Mouse (Mus musculus) Muller cell, postnatal 12 days (primary cell): Measurements from ENCODE around the gene Tead2.
"Not testable (repeated sequence)": the region's sequence is repeated elsewhere in the genome, so short reads cannot be mapped to it uniquely, and the experiment has no call there.

Experiments used
- DNase-seq: peaks from one replicate; pipeline ENCODE4 v3.0.0-alpha.2; 2015; ENCODE audit errors: inconsistent ontology term

The Tead2 gene

DNA sequence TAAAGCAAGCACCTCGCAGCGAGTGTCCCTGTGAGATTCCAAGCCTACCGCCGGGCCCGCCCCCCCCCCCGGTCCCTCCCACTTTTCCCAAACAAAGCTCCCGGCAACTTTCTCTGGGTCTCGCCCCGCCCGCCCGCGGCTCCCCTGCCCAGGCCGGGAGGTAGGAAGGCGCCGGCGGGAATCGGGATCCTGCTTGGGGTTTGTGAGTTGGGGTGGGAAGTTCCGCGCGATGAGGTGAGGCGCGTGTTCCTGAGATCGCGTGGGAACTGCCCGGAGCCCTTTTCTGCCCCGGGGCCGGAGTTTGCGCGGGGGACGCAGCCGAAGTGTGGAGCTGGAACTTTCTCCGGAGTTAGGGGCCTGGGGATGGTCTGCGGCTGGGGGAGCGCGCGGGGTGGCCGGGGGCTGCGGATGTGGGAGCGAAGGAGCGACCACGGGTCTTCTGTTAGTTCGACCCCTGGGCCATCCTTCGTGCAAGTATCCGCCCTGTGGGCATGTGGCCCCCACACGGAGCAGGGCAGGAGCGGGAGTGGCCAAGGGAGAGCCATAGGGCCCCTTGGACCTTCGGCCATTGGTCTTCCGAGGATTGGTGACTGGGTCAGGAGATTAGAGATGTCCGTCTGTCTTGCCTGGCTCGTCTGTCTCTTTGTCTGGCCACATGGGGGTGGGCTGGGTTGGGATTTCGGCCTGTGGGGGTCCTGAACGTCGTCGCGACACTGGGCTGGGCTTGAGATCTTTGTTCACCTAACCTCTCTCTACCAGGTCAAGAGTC lies at the start of gene Tead2:
Gene Tead2 (plus strand): TSS at position 81 of the 769 bp plus-strand sequence.
- DNase-seq: peak; percentile 87

DNA sequence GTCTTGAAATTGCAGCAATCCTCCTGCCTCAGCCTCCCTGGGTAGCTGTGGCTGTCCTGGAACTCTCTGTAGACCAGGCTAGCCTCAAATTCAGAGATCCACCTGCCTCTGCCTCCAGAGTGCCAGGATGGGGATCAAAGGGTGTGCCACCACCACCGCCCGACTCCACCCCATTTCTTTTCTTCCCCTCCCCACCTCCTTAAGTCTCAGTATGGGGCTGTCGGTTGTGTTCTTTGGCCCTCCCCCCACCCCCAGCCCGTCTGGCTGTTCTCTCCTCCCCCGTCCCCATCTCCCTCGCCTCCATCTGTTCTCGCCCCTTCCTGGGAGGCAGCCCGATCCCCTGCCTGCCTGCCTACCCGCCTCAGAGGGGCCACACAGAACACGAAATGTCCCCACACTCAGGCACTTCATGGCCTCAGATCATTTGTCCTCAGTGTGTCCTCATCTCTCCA lies 48.6 kb upstream of the Tead2 start:
- DNase-seq: no peak

DNA sequence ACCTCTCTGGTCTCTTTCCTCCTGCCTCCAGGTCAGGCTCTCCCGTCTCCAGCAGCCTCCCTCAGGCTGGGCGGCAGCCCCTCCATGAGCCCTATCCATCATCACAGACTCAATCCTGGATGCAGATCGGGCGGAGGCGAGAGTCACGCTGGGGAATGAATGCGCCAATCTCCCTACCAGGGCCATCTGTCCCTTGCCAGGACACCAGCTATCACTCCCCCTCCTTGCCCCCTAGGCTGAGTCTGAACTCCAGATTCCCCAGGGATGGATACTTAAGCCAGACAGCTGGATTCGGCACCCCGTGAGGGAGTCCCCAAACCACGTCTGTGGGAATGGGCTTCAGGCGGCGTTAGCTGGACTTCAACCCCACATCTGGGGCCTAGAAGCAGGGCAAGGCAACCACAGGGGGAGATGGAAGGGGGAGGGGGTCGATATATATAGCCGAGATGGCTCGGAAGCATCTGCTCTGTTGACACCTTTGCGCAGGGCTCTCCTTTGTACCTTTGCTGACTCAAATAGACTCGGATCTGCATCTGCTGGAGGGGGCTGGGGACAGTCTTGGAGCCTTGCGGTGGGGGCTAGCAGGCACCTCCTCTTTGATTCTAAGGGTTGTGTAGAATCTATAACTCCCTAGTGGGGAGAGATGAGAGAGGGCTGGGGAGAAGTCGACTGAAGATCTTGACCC lies 47.6 kb upstream of the Tead2 start:
- DNase-seq: no peak

DNA sequence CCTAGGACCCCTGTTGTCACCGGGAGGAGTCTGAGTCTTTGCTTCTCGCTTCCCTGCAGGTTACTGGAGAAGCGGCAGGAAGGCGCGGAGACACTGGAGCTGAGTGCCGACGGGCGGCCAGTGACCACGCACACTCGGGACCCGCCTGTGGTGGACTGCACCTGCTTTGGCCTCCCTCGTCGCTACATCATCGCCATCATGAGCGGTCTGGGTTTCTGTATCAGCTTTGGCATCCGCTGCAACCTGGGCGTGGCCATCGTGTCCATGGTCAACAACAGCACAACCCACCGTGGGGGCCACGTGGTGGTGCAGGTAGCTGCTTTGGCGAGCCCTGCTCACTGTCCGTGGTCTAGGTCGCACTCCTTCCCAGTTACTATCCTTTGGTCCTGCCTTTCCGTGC lies 46.9 kb upstream of the Tead2 start:
- DNase-seq: no peak

DNA sequence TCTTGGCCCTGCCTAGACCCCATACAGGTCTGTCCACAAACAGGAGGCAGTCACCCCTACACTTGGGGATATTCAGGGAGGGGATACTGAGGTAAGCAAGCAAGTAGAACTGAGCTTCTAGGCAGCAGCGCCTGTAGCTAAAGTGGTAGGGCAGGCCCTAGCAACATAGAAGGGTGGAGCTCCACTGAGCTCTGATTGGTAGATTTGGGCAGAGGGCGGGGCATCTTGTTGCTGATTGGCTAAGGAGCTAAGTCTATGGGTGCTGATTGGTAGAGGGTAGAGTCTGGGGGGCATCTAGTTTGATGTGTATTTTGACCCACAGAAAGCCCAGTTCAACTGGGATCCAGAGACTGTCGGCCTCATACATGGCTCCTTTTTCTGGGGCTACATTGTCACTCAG lies 46.1 kb upstream of the Tead2 start:
- no peak for DNase-seq

DNA sequence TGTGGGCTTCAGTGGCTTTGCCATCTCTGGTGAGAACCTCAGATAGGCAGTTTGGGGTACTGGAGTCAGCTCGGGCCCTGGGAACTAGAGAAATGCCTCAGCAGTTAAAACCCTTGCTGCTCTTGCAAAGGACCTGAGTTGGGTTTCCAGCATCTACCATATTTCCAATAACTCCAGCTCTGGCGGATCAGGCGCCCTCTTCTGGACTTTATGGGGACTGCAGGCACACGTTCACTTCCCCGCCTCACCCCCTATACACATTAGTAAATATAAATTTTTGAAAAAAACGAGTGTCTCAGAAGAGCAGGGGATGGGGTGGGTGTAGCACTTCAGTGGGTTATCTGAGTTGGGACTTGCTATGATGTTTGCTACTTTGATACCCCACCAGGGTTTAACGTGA lies 42.6 kb upstream of the Tead2 start:
- DNase-seq: no peak

DNA sequence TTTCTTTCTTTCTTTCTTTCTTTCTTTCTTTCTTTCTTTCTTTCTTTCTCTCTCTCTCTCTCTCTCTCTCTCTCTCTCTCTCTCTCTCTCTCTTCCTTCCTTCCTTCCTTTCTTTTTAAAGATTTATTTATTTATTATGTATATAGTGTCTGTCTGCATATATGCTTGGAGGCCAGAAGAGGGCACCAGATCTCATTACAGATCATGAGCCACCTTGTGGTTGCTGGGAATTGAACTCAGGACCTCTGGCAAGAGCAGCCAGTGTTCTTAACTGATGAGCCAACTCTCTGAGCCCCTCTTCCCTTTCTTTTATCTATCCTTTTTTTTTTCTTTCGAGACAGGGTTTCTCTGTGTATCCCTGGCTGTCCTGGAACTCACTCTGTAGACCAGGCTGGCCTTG lies 41.8 kb upstream of the Tead2 start:
- DNase-seq: not testable (repeated sequence)

DNA sequence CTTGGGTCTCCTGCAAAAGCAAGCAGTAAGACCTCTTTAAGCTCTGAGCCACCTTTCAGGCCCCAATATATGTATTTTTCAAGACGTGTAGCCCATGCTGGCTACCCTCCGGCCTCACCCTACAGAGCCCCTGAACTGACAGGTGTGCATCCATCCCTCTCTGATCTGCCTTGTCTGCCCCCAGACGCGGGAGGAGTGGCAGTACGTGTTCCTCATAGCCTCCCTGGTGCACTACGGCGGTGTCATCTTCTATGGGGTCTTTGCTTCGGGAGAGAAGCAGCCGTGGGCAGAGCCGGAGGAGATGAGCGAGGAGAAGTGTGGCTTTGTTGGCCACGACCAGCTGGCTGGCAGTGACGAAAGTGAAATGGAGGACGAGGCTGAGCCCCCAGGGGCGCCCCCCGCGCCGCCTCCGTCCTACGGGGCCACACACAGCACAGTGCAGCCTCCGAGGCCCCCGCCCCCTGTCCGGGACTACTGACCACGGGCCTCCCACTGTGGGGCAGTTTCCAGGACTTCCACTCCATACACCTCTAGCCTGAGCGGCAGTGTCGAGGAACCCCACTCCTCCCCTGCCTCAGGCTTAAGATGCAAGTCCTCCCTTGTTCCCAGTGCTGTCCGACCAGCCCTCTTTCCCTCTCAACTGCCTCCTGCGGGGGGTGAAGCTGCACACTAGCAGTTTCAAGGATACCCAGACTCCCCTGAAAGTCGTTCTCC lies 40.8 kb upstream of the Tead2 start:
- no peak for DNase-seq

DNA sequence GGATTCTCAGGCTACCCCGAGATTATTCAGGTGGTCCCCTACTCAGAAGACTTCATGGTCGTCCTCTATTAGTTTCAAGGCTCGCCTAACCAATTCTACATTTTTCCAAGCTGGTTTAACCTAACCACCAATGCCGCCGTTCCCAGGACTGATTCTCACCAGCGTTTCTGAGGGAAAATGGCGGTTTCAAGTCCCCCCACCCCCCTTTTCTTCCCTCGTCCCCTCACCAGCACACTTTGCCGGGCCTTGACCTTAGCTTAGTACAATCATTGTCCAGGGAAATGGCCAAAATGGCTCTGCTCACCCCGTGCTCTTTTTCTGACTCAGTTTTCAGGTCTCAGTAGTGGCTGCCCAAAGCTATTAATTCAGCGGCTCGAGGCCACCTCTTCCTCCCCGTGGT lies 40.2 kb upstream of the Tead2 start:
- no peak for DNase-seq

DNA sequence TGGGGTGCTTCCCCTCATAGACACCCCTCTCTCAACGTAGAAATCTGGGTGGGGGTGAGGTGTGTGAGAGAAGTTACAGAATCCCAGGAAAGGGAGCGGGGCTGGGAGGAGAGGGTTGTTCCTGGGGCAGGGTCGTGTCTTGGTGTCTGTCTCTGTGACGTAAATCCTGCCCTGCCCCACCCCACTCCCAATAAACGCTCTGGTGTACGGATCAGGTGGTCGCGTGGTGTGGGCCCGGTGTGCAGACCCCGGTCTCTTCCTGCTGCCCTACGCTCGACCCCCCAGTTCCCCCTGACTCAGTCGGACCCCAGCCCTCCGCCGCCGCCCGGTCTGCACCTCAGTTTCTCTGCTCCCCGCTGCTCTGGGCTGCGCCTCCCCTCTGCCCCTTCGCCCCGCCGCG lies 39.6 kb upstream of the Tead2 start:
- DNase-seq: no peak

DNA sequence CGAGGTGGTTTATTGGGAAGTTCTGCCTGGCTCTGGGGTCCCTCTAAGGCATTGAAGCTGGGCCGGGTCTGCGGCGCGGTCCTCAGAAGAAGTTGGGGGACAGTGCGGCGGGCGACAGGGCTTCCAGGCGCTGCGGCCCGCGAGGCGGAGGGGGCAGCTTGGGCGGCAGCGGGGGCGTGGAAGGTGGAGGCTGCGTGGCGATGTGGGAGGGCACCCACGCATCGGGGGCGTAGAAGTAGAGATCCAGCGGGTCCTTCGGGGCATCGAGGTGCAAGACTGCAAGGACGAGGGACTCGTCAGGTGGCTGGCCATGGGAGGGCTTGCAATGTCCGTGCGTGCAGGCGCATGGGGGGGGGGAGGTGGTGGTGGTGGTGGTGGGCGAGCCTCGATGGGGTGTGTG lies 39.2 kb upstream of the Tead2 start:
- DNase-seq: no peak

DNA sequence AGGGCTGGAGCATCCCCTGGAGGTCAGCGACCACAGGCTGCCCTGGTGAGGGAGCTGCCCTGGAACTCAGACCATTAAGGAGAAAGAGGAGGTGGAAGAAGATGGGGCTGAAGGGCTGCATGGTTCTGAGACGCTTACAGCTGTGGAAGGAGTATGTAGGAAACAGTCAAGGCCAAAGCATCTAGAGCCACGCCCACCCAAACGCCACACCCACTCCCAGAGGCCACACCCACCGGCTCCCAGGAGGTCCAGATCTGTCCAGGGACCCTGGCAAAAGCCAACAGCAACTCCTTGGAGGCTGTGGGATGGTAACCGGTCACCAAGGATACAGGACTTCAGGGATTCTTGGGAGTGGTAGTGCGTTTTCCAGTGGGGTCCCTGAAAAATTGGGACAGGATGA lies 37.0 kb upstream of the Tead2 start:
- no peak for DNase-seq

DNA sequence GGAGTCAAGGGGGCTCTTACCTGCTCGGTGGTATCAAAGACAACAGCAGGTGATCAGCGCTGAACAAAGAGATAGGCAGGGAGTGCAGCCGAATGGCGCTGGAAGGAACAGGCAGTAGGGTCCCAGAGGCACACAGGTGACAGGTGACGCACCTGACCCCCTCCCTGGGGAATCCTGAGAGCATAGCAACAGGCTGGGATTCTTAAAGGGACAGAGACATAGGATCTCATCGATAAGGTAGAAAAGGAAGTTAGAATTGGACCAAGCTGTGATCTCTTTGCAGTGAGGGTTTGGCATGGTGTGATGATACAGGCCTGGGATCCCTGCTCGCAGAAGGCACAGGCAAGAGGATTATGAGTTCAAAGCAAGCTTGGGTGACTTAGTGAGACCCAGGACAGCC lies 36.1 kb upstream of the Tead2 start, which contains the start of gene Gfy:
Gene Gfy (minus strand): TSS at position 101 of the 400 bp plus-strand sequence.
- no peak for DNase-seq

DNA sequence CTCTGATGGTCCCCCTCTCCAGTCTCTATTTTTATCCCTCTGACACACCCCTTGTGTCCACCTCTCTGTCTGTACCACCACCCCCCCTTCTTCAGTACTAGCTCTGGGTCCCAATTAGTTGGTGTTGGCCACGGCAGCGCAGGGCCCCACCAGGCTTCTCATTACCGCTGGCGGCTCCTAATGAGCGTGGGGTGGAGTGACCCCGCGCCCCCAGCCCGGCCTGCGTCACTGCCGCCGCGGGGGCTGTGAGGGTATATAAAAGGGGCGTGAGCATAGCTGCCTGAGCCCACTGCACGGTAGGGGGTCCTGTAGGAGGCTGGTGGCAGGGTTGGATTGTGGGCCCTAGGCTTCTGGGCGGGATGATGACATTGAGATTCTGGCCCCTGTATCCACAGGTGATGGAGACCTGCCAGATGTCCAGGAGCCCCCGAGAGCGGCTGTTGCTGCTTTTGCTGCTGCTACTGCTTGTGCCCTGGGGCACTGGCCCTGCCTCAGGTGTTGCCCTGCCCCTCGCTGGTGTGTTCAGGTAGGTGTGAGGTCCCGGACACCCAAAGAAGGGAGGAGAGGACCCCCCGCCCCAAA lies 34.6 kb upstream of the Tead2 start, which contains the start of gene Pth2:
Gene Pth2 (plus strand): TSS at position 100 of the 582 bp plus-strand sequence.
- DNase-seq: no peak

DNA sequence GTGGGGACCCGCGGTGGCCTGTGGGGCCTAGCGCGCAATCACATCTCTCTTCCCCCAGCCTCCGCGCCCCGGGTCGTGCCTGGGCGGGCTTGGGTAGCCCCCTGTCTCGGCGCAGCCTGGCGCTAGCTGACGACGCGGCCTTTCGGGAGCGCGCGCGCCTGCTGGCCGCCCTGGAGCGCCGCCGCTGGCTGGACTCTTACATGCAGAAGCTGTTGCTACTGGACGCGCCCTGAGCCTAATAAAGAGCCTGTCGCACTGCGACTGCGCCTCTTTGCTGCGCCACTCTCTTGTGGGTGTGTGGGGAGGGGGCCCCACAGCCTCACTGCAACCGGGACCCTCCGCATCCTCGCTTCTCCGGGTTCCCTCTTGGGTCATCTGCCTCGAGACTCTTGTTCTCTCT lies 34.0 kb upstream of the Tead2 start:
- no peak for DNase-seq

DNA sequence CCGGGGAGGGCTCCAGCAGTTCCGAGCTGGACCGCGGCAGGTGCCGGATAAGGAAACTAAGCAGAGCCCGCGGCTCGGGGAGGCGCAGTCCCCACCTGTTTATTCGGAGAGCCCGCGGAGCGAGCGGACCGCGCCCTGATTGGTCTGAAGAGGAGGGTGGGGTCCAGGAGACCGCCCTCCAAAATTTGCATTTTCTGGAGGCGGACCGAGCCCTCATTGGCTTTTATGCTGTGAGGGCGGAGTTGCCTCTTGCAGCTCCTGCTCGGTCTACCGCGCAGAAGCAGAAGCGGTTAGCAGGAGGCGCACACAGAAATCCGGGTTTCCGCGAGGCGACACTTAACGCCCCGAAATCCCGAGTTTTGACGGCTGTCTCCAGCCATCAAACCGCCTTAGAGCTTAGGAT lies 33.4 kb upstream of the Tead2 start:
- DNase-seq: peak; percentile 89

DNA sequence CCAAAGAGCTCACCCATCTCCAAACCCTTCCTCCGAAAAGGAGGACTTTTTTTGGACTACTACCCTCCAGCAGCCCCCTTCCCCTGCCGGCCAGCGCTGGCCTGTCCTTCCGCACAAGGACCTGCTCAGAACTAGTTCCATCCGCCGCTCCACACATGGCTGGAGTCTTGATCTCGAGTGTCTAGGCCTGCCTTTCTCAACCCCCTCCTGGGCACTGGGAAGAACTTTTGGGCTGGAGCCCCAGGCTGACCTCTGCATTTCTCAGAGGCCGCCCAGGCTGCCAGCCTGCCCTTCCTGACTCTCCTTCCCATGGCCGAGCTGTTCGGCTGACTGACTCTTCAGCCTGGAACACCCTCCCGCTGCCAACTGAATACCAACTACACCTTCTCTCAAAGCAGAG lies 32.9 kb upstream of the Tead2 start:
- peak; percentile 35 for DNase-seq

DNA sequence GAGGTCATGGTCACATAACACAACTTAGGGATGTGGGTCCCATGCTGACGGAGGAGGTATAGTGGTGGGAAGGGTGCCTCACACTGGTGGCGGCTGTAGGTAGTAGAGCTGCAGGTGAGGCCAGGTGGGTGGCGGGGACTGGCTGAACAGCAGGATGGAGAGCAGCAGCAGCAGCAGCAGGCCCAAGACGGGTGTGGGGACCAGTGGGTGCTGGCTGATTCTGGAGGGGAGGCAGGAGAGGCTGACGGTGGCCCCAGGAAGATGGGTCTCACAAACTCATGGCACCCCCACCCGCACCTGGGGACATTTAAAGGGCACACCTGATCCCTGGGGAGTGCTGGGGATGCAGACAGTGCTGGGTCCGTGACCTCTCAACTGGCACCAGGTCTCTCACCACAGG lies 31.9 kb upstream of the Tead2 start:
- DNase-seq: no peak

DNA sequence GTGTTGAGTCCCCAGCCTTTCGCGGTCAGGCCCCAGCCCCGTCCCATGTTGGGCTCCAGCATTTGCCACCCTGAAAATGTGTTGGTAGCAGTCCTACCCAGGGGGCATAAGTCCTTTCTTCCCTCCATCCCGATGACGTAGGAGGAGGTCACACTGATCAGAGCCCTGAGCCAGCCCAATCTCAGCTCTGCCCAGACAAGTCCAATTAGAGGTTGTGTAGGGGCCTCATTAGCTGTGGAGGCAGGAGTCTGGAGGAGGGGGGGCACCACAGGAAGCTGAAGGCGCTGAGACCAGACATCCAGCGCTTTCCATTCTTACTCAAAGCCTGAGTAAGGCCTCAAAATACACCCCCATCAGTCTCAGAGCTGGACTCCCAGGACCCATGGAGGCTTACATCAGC lies 29.6 kb upstream of the Tead2 start:
- DNase-seq: peak; percentile 48

DNA sequence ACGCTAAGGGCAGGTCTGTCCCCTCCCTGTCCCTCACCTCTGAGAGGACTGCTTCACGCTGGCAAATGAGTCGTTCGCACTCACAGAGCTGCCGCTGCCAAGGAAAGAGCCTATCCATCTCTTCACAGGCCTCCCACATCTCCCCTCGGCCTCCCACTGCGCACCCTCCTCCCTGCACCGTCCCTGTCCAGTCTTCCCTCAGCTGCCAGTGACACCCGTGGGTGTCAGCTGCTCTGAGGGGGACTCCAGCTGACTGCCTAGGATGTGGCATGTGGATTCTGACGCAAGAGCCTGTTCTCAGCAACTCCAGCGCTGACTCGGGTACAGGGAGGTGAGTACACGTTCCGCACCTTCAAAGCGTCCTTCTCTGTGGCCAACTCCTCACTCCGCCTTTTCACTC lies 26.0 kb upstream of the Tead2 start:
- no peak for DNase-seq

DNA sequence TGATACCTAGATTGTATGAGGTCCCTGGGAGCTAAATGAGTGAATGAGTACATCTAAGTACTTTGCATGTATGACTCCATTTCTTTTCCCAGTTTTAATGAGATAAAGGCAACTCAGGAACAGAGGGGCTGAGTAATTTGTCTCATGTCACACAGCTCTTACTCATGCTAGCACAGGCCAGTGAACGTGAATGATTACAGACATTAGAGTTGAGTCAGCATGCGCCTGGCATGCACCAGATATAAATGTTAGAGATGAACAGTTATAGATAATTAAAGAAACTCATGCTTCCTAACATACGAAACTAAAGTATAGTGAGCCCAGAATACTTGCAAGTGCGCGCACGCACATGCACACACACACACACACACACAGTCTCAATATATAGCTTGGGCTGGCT lies 25.4 kb upstream of the Tead2 start:
- no peak for DNase-seq

DNA sequence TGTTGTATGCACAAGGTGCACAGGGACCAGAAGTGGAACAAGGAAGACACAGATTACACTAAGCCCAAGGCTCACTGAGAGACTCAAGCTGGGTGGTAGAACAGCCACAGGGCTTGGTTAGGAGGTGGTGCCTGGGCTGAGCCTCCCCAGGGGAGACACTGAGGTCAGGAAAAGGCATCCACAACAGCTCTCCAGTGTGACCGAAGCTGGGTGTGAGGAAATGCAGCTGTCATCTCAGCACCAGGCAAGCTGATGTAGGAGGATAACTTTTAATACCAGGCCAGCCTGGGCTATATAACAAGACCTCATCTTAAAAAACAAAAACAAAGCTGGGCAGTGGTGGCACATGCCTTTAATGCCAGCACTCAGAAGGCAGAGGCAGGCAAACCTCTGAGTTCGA lies 24.4 kb upstream of the Tead2 start:
- no peak for DNase-seq
